Mouse (Mus musculus): ENCODE measurements around the gene Nedd4. TPM values are rescaled to one million over a fixed set of nuclear protein-coding genes. Genes with fewer than 3 reads are reported as not detected.
A peak's percentile ranks its signal among the peaks of the same experiment; 100 is the strongest.

Gene Nedd4
- polyA plus RNA-seq, 1 experiment from 2014 or later: 387 TPM

GRCm38 (mm10) chr9:72690811-72691210, 28.7 kb downstream of the Nedd4 start:
- H3K4me1 ChIP-seq (replicated peaks): peaks cover 23% of the 10 kb centered on the region
- peaks cover 68% of the 10 kb centered on the region for H3K36me3 ChIP-seq
- H3K4me2 ChIP-seq: no peak overlapping the region
- no peak overlapping the region for H3K9ac ChIP-seq
- ATAC-seq (ENCODE audit: low FRiP score, low read depth): no peak
- no peaks in the 10 kb centered on the region for H3K27me3 ChIP-seq
- H3K4me3 ChIP-seq: no peak overlapping the region
- H3K27ac ChIP-seq (replicated peaks): no peak overlapping the region
- 91% methylated on average over 1 of the region's 1 CpGs for WGBS
- no peaks in the 10 kb centered on the region for H3K9me3 ChIP-seq

DNA sequence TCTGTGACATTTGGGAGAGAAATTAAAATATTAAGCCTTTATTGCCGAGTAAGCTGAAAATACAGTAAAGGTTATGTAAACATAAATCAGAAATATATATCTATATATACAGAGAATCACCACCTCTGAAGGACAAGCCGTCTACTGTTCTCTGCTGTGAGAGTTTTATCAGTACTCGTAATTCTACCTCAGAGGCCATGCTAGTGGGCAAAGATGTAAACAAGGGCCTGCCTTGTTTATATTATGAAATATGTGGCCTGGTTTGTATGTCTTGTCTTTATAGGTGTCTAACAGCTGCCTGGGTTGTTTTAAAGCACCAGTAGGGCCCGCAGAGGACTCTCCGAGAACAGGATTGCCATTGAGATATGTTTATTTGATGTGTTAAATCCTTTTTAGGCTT, 29.8 kb downstream of the Nedd4 start:
- no peak for ATAC-seq (ENCODE audit: low FRiP score, low read depth)
- Histone ChIP-seq H3K4me1 (replicated peaks) (peaks cover 32% of the 10 kb centered on the region), H3K36me3 (peaks cover 60% of the 10 kb centered on the region), H3K27me3 (no peaks in the 10 kb centered on the region), H3K27ac (replicated peaks) (no peak overlapping the region; the same call in 1 of the 2 replicates), H3K4me2 (no peak overlapping the region), H3K9ac (no peak overlapping the region), H3K9me3 (no peaks in the 10 kb centered on the region), H3K4me3 (no peak overlapping the region)
- WGBS: 71% methylated on average over 5 of the region's 5 CpGs

DNA sequence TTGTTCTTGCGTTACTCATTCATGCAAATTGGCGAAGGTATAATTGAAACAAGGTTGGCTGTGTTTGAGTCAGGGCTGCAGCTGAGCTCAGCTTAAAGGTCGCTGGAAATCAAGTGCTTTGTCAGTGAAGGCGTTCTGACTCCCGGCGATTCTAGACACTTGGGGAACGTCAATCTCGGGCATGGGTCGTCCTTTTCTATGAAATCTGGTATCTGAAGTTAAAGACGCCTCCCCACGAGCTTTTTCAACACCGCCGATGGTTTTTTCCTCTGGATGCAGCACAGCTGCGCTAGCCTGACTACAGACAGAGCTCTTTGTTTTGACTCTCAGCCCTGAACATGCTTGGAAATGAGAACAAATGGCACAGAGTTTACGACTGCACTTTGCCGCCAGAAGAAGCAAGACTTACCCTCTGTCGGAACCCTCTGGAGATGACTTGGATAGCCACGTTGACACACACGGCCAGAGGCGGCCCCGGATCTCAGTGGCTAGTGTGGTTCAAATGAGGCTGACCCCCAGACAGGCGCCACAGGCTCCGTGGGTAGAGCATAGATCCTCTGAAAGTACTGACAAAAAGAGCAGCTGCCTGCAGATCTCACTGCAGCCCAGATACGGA, 31.0 kb downstream of the Nedd4 start:
- Histone ChIP-seq H3K4me3 (no peak overlapping the region), H3K9ac (no peak overlapping the region), H3K9me3 (no peaks in the 10 kb centered on the region), H3K4me1 (replicated peaks) (peaks cover 40% of the 10 kb centered on the region), H3K4me2 (no peak overlapping the region), H3K27me3 (no peaks in the 10 kb centered on the region), H3K36me3 (peaks cover 55% of the 10 kb centered on the region), H3K27ac (replicated peaks) (peak overlapping the region; percentile 58)
- ATAC-seq (ENCODE audit: low FRiP score, low read depth): peak; percentile 40; the same call in 1 of the 2 replicates
- WGBS: 59% methylated on average over 24 of the region's 24 CpGs

DNA sequence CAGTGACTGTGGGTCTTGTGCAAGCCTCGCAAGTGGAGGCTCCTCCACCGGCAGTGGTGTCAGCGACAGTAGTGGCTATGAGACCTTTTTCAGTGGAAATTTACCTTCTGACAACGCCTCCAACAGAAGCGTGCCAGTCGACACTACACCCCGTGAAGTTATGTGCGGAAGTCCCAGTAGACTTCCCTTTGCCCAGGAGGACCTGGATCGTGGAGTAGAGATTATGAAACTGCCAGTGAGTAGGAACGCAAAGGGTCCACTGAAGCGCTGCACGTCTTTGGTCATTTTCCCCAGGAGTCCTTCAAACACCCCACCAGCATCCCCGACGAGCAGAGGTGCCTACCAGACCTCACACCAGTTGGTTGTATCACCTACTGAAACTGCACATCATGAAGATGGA, 31.7 kb downstream of the Nedd4 start:
- Histone ChIP-seq H3K9ac (no peak overlapping the region), H3K27ac (replicated peaks) (peak overlapping the region; percentile 58; the same call in 1 of the 2 replicates), H3K4me3 (no peak overlapping the region), H3K4me2 (no peak overlapping the region), H3K9me3 (no peaks in the 10 kb centered on the region), H3K36me3 (peaks cover 53% of the 10 kb centered on the region), H3K4me1 (replicated peaks) (peaks cover 40% of the 10 kb centered on the region), H3K27me3 (no peaks in the 10 kb centered on the region)
- WGBS: 87% methylated on average over 14 of the region's 14 CpGs
- no peak for ATAC-seq (ENCODE audit: low FRiP score, low read depth)

GRCm38 (mm10) chr9:72696508-72696907, 34.4 kb downstream of the Nedd4 start:
- H3K27ac ChIP-seq (replicated peaks): no peak overlapping the region
- 0 out of 2 replicates have a peak overlapping the region, but pooled peaks have one; percentile 19 for H3K9ac ChIP-seq
- no peaks in the 10 kb centered on the region for H3K9me3 ChIP-seq
- WGBS: 77% methylated on average over 3 of the region's 3 CpGs
- no peaks in the 10 kb centered on the region for H3K27me3 ChIP-seq
- no peak for ATAC-seq (ENCODE audit: low FRiP score, low read depth)
- H3K4me1 ChIP-seq (replicated peaks): peaks cover 55% of the 10 kb centered on the region
- H3K4me2 ChIP-seq: no peak overlapping the region
- no peak overlapping the region for H3K4me3 ChIP-seq
- peaks cover 36% of the 10 kb centered on the region for H3K36me3 ChIP-seq

DNA sequence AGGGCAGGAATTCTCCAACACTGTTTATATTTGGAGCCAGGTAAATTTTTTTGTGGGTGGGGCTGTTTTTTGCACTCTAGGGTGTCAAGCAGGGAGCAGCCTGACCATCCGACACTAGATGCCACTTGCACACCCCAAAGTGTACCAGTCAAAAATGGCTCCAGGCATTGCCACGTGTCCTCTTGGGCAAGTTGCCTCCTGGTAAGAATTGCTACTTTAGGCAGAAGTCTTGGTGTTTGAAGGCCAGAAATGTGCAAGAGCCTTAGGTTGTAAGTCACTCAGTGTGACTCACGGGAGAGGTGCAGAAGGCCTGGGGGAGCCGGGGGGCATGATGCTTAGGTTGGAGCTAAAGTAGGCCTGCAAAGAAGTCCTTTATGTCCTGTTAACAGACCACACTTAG, 35.6 kb downstream of the Nedd4 start:
- no peak for ATAC-seq (ENCODE audit: low FRiP score, low read depth)
- Histone ChIP-seq H3K27ac (replicated peaks) (no peak overlapping the region), H3K4me3 (no peak overlapping the region), H3K36me3 (peaks cover 36% of the 10 kb centered on the region), H3K9ac (no peak overlapping the region), H3K9me3 (no peaks in the 10 kb centered on the region), H3K27me3 (no peaks in the 10 kb centered on the region), H3K4me1 (replicated peaks) (peaks cover 55% of the 10 kb centered on the region), H3K4me2 (no peak overlapping the region)
- 90% methylated on average over 4 of the region's 4 CpGs for WGBS

GRCm38 (mm10) chr9:72699702-72700101, 37.6 kb downstream of the Nedd4 start:
- no peak overlapping the region for H3K4me3 ChIP-seq
- H3K36me3 ChIP-seq: peaks cover 26% of the 10 kb centered on the region
- H3K9me3 ChIP-seq: no peaks in the 10 kb centered on the region
- peaks cover 47% of the 10 kb centered on the region for H3K4me1 ChIP-seq (replicated peaks)
- no peak overlapping the region for H3K27ac ChIP-seq (replicated peaks)
- no peak for ATAC-seq (ENCODE audit: low FRiP score, low read depth)
- no peaks in the 10 kb centered on the region for H3K27me3 ChIP-seq
- 72% methylated on average over 3 of the region's 3 CpGs for WGBS
- no peak overlapping the region for H3K4me2 ChIP-seq
- no peak overlapping the region for H3K9ac ChIP-seq

DNA sequence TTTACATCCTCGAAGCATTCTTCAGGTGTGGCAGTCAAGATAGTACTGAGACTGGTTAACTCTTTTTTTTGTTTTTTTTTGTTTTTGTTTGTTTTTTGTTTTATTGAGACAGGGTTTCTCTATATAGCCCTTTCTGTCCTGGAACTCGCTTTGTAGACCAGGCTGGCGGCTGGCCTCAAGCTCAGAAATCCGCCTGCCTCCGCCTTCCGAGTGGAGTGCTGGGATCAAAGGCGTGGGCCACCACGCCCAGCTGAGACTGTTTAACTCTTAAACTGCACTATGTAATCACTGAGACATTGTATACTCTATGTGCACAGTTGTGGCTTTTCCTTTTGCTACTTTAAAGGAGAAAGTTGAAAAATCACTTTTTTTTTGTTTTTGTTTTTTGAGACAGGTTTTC, 39.3 kb downstream of the Nedd4 start:
- no peak for ATAC-seq (ENCODE audit: low FRiP score, low read depth)
- Histone ChIP-seq H3K27me3 (no peaks in the 10 kb centered on the region), H3K4me2 (no peak overlapping the region), H3K4me3 (no peak overlapping the region), H3K9me3 (no peaks in the 10 kb centered on the region), H3K9ac (no peak overlapping the region), H3K36me3 (peaks cover 34% of the 10 kb centered on the region), H3K27ac (replicated peaks) (no peak overlapping the region), H3K4me1 (replicated peaks) (peaks cover 37% of the 10 kb centered on the region)
- WGBS: 64% methylated on average over 8 of the region's 8 CpGs

GRCm38 (mm10) chr9:72702075-72702474, 39.9 kb downstream of the Nedd4 start:
- Histone ChIP-seq H3K36me3 (peaks cover 31% of the 10 kb centered on the region), H3K4me3 (no peak overlapping the region), H3K4me1 (replicated peaks) (peaks cover 31% of the 10 kb centered on the region; the same call in 1 of the 2 replicates), H3K4me2 (no peak overlapping the region), H3K27me3 (no peaks in the 10 kb centered on the region), H3K9me3 (no peaks in the 10 kb centered on the region), H3K27ac (replicated peaks) (no peak overlapping the region), H3K9ac (no peak overlapping the region)
- no peak for ATAC-seq (ENCODE audit: low FRiP score, low read depth)
- WGBS: 36% methylated on average over 2 of the region's 2 CpGs

DNA sequence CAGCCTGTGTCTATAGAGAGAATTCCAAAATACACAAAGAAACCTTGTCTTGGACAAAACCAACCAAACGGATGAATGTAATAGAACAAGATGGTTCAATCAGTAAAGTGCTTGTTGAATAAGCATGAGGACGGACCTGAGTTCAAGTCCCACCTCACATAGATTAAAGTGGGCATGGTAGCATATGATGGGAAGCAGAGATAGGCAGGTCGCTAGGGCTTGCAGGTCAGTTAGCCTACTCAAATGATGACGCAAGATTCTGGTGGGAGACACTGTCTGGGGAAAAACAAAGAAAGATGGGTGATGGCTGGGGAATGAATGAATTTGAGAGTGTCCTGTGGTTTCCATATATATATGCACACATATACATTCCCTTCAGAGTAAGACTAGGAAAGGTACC, 41.0 kb downstream of the Nedd4 start:
- Histone ChIP-seq H3K27ac (replicated peaks) (no peak overlapping the region), H3K4me3 (no peak overlapping the region), H3K9ac (no peak overlapping the region), H3K36me3 (peaks cover 31% of the 10 kb centered on the region), H3K9me3 (no peaks in the 10 kb centered on the region), H3K4me1 (replicated peaks) (peaks cover 24% of the 10 kb centered on the region; the same call in 1 of the 2 replicates), H3K27me3 (no peaks in the 10 kb centered on the region), H3K4me2 (no peak overlapping the region)
- no peak for ATAC-seq (ENCODE audit: low FRiP score, low read depth)
- 91% methylated on average over 4 of the region's 4 CpGs for WGBS

GRCm38 (mm10) chr9:72703754-72704153, 41.6 kb downstream of the Nedd4 start:
- Histone ChIP-seq H3K27me3 (no peaks in the 10 kb centered on the region), H3K9me3 (no peaks in the 10 kb centered on the region), H3K4me2 (no peak overlapping the region), H3K4me3 (no peak overlapping the region), H3K36me3 (peaks cover 26% of the 10 kb centered on the region), H3K27ac (replicated peaks) (no peak overlapping the region), H3K9ac (no peak overlapping the region), H3K4me1 (replicated peaks) (peaks cover 24% of the 10 kb centered on the region; the same call in 1 of the 2 replicates)
- WGBS: 82% methylated on average over 6 of the region's 6 CpGs
- no peak for ATAC-seq (ENCODE audit: low FRiP score, low read depth)

- H3K27me3 ChIP-seq: no peaks in the 10 kb centered on the region
- H3K36me3 ChIP-seq: peaks cover 33% of the 10 kb centered on the region
- no peaks in the 10 kb centered on the region for H3K9me3 ChIP-seq
- H3K27ac ChIP-seq (replicated peaks): no peak overlapping the region
- no peak overlapping the region for H3K9ac ChIP-seq
- H3K4me1 ChIP-seq (replicated peaks): peaks cover 11% of the 10 kb centered on the region; the same call in 1 of the 2 replicates
- 79% methylated on average over 2 of the region's 2 CpGs for WGBS
- no peak for ATAC-seq (ENCODE audit: low FRiP score, low read depth)
- no peak overlapping the region for H3K4me2 ChIP-seq
- H3K4me3 ChIP-seq: no peak overlapping the region
Measured at GRCm38 (mm10) chr9:72705270-72705669, 43.1 kb downstream of the Nedd4 start.

GRCm38 (mm10) chr9:72707999-72708398, 45.9 kb downstream of the Nedd4 start:
- no peak overlapping the region for H3K4me3 ChIP-seq
- H3K4me2 ChIP-seq: no peak overlapping the region
- no peak overlapping the region for H3K9ac ChIP-seq
- no peaks in the 10 kb centered on the region for H3K27me3 ChIP-seq
- 93% methylated on average over 2 of the region's 2 CpGs for WGBS
- peaks cover 54% of the 10 kb centered on the region for H3K36me3 ChIP-seq
- no peaks in the 10 kb centered on the region for H3K9me3 ChIP-seq
- H3K27ac ChIP-seq (replicated peaks): no peak overlapping the region
- peaks cover 8% of the 10 kb centered on the region; the same call in 1 of the 2 replicates for H3K4me1 ChIP-seq (replicated peaks)
- ATAC-seq (ENCODE audit: low FRiP score, low read depth): no peak
